Mouse (Mus musculus) forebrain, embryonic 16.5 days (tissue): ENCODE measurements around the gene Camta1. TPM values are rescaled to one million over a fixed set of nuclear protein-coding genes. Genes with fewer than 3 reads are reported as not detected.

Experiments used
- ATAC-seq: fragments of 200-750 bp; cut with Nextera tagmentation; 2 replicates; pipeline ENCODE4 v1.8.0; 2017; ENCODE audit warnings: mild to moderate bottlenecking, moderate library complexity
- H3K27ac ChIP-seq: fragments of 300-500 bp; sonication (generic); 2 replicates; pipeline ENCODE4 v1.5.1; 2014; ENCODE audit warnings: low read length, control low read depth
- H3K27me3 ChIP-seq: fragments of 300-500 bp; sonication (generic); replicated peaks from 2 replicates; pipeline ENCODE4 v1.6.1; 2014; ENCODE audit warnings: low read length; ENCODE audit not compliant: control insufficient read depth, insufficient read depth
- H3K36me3 ChIP-seq: fragments of 300-500 bp; sonication (generic); 2 replicates; pipeline ENCODE4 v1.6.1; 2014; ENCODE audit not compliant: control insufficient read depth, insufficient read depth
- H3K4me1 ChIP-seq: fragments of 300-500 bp; sonication (generic); replicated peaks from 2 replicates; pipeline ENCODE4 v1.6.1; 2014; ENCODE audit warnings: low read length; ENCODE audit not compliant: control insufficient read depth, insufficient read depth
- H3K4me2 ChIP-seq: fragments of 300-500 bp; sonication (generic); 2 replicates; pipeline ENCODE4 v1.6.1; 2014; ENCODE audit warnings: mild to moderate bottlenecking, low read length, control low read depth
- H3K4me3 ChIP-seq: fragments of 300-500 bp; sonication (generic); replicated peaks from 2 replicates; pipeline ENCODE4 v1.5.1; 2014; ENCODE audit warnings: mild to moderate bottlenecking, low read length, control low read depth
- H3K9ac ChIP-seq: fragments of 300-500 bp; sonication (generic); replicated peaks from 2 replicates; pipeline ENCODE4 v1.6.1; 2014; ENCODE audit warnings: low read depth, low read length, control low read depth
- H3K9me3 ChIP-seq: fragments of 300-500 bp; sonication (generic); 2 replicates; pipeline ENCODE4 v1.6.1; 2016; ENCODE audit warnings: low read length; ENCODE audit not compliant: control insufficient read depth
- WGBS: fragments of 180-500 bp; shearing (Covaris S2); extraction: QIAGEN DNeasy Blood & Tissue Kit; methylation state at CpG from one replicate; pipeline ENCODE4 v1.1.7; 2014; 5-methylcytosine and 5-hydroxymethylcytosine counted together
- polyA plus RNA-seq: library from polyadenylated mRNA; unstranded; fragments of >200 nt; fragmentation: Nextera tagmentation; extraction: Ambion mirVana; gene quantifications from 2 replicates; pipeline ENCODE4 v1.2.1, GENCODE M21; 2015

The Camta1 gene
- polyA plus RNA-seq, 1 experiment from 2014 or later, result 123 TPM

GRCm38 (mm10) chr4:151152010-151152409 is 709.7 kb downstream of the Camta1 start:
- H3K27ac ChIP-seq, result no peak overlapping the region
- ATAC-seq, result no peak
- H3K27me3 ChIP-seq, result peaks cover 2% of the 10 kb centered on the region; the same call in 1 of the 2 replicates
- peaks cover 40% of the 10 kb centered on the region for H3K4me1 ChIP-seq
- WGBS, result 80% methylated on average over 6 of the region's 6 CpGs
- no peaks in the 10 kb centered on the region for H3K36me3 ChIP-seq
- H3K9ac ChIP-seq, result no peak overlapping the region
- H3K4me2 ChIP-seq, result no peak overlapping the region
- H3K9me3 ChIP-seq, result no peaks in the 10 kb centered on the region
- H3K4me3 ChIP-seq, result no peak overlapping the region

GRCm38 (mm10) chr4:151150842-151151241 is 710.8 kb downstream of the Camta1 start:
- H3K9me3 ChIP-seq, result no peaks in the 10 kb centered on the region
- peaks cover 40% of the 10 kb centered on the region for H3K4me1 ChIP-seq
- H3K9ac ChIP-seq, result no peak overlapping the region
- H3K4me2 ChIP-seq, result peak overlapping the region; percentile 18; the same call in 1 of the 2 replicates
- H3K4me3 ChIP-seq, result no peak overlapping the region
- ATAC-seq, result peak; percentile 76
- no peaks in the 10 kb centered on the region for H3K27me3 ChIP-seq
- WGBS, result 29% methylated on average over 11 of the region's 11 CpGs
- H3K36me3 ChIP-seq, result no peaks in the 10 kb centered on the region
- peak overlapping the region; percentile 73 for H3K27ac ChIP-seq

GRCm38 (mm10) chr4:151150115-151150514 is 711.6 kb downstream of the Camta1 start:
- Histone ChIP-seq H3K27ac (peak overlapping the region; percentile 14; the same call in 1 of the 2 replicates), H3K4me2 (no peak overlapping the region), H3K4me3 (no peak overlapping the region), H3K9me3 (no peaks in the 10 kb centered on the region), H3K36me3 (no peaks in the 10 kb centered on the region), H3K27me3 (no peaks in the 10 kb centered on the region), H3K9ac (no peak overlapping the region), H3K4me1 (peaks cover 36% of the 10 kb centered on the region)
- 58% methylated on average over 11 of the region's 11 CpGs for WGBS
- ATAC-seq, result no peak

GRCm38 (mm10) chr4:151147541-151147940 is 714.1 kb downstream of the Camta1 start:
- WGBS, result 14% methylated on average over 12 of the region's 12 CpGs
- no peak overlapping the region for H3K27ac ChIP-seq
- H3K36me3 ChIP-seq, result no peaks in the 10 kb centered on the region
- H3K27me3 ChIP-seq, result no peaks in the 10 kb centered on the region
- peaks cover 23% of the 10 kb centered on the region for H3K4me1 ChIP-seq
- ATAC-seq, result no peak
- H3K4me2 ChIP-seq, result no peak overlapping the region
- peaks cover 5% of the 10 kb centered on the region; the same call in 1 of the 2 replicates for H3K9me3 ChIP-seq
- H3K9ac ChIP-seq, result no peak overlapping the region
- H3K4me3 ChIP-seq, result no peak overlapping the region

- 85% methylated on average over 14 of the region's 14 CpGs for WGBS
Measured at GRCm38 (mm10) chr4:151144121-151144520, 717.6 kb downstream of the Camta1 start.

GRCm38 (mm10) chr4:151141196-151141880 is 720.3 kb downstream of the Camta1 start:
- peak; percentile 68 for ATAC-seq
- H3K4me2 ChIP-seq, result peak overlapping the region; percentile 64
- peak overlapping the region; percentile 52 for H3K9ac ChIP-seq
- 3% methylated on average over 13 of the region's 13 CpGs for WGBS
- H3K27me3 ChIP-seq, result no peaks in the 10 kb centered on the region
- peaks cover 5% of the 10 kb centered on the region; the same call in 1 of the 2 replicates for H3K9me3 ChIP-seq
- H3K4me1 ChIP-seq, result peaks cover 40% of the 10 kb centered on the region
- H3K4me3 ChIP-seq, result peak overlapping the region; percentile 33
- peak overlapping the region; percentile 97 for H3K27ac ChIP-seq
- H3K36me3 ChIP-seq, result no peaks in the 10 kb centered on the region

More at GRCm38 (mm10) chr4:151144121-151144520, 717.6 kb downstream of the Camta1 start:
- no peaks in the 10 kb centered on the region for H3K36me3 ChIP-seq
- no peak for ATAC-seq
- H3K4me2 ChIP-seq, result no peak overlapping the region
- peaks cover 23% of the 10 kb centered on the region for H3K4me1 ChIP-seq
- no peak overlapping the region for H3K9ac ChIP-seq
- H3K27me3 ChIP-seq, result no peaks in the 10 kb centered on the region
- H3K9me3 ChIP-seq, result peaks cover 5% of the 10 kb centered on the region; the same call in 1 of the 2 replicates
- no peak overlapping the region for H3K27ac ChIP-seq
- no peak overlapping the region for H3K4me3 ChIP-seq

GRCm38 (mm10) chr4:151140368-151140982 is 721.2 kb downstream of the Camta1 start:
- peak; percentile 85 for ATAC-seq
- Histone ChIP-seq H3K27me3 (no peaks in the 10 kb centered on the region), H3K36me3 (no peaks in the 10 kb centered on the region), H3K4me2 (peak overlapping the region; percentile 64), H3K9me3 (peaks cover 5% of the 10 kb centered on the region; the same call in 1 of the 2 replicates), H3K9ac (no peak overlapping the region; the same call in 1 of the 2 replicates), H3K27ac (peak overlapping the region; percentile 97), H3K4me1 (peaks cover 40% of the 10 kb centered on the region), H3K4me3 (peak overlapping the region; percentile 18)
- WGBS, result 0% methylated on average over 20 of the region's 20 CpGs

- Histone ChIP-seq H3K27me3 (no peaks in the 10 kb centered on the region), H3K9me3 (peaks cover 4% of the 10 kb centered on the region; the same call in 1 of the 2 replicates), H3K27ac (peak overlapping the region; percentile 94), H3K4me3 (peak overlapping the region; percentile 21), H3K4me1 (peaks cover 40% of the 10 kb centered on the region), H3K4me2 (peak overlapping the region; percentile 64), H3K9ac (peak overlapping the region; percentile 44), H3K36me3 (no peaks in the 10 kb centered on the region)
- WGBS, result 5% methylated on average over 20 of the region's 20 CpGs
- ATAC-seq, result peak; percentile 25
Measured at GRCm38 (mm10) chr4:151139053-151139840, 722.4 kb downstream of the Camta1 start.

- 8% methylated on average over 1 of the region's 2 CpGs for WGBS
- Histone ChIP-seq H3K4me3 (no peak overlapping the region), H3K27me3 (no peaks in the 10 kb centered on the region), H3K9ac (peak overlapping the region; percentile 26; the same call in 1 of the 2 replicates), H3K4me2 (peak overlapping the region; percentile 10; the same call in 1 of the 2 replicates), H3K9me3 (no peaks in the 10 kb centered on the region), H3K4me1 (peaks cover 40% of the 10 kb centered on the region), H3K27ac (peak overlapping the region; percentile 94), H3K36me3 (no peaks in the 10 kb centered on the region)
- ATAC-seq, result no peak
Measured at GRCm38 (mm10) chr4:151138586-151138985, 723.1 kb downstream of the Camta1 start.
